Mouse (Mus musculus): ENCODE measurements around the gene Armh1.
"Not testable (repeated sequence)": the region's sequence is repeated elsewhere in the genome, so short reads cannot be mapped to it uniquely, and the experiment has no call there.

The Armh1 gene

DNA sequence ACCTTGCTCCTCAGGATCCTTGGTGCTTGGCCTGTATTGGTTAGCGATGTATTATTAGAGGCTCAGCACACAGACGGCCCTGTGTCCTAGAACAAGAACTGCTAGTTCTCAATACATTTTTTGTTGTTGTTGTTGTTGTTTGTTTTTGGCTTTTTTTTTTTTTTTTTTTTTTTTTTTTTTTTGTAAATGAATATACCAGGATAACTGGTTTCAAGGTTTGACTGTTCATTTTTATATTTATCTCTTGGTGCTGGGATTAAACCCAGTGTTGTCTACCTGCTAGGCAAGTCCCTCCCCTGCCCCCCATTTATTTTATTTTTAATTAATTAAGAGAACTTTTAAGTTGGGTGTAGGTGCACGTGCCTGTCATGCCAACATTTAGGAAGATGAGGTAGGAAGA lies 63.0 kb downstream of the Armh1 start:
- H3K36me3 ChIP-seq (ENCODE audit: control insufficient read depth, insufficient read depth, low read length, poor library complexity, severe bottlenecking), result no peaks in the 10 kb centered on the region
- DNase-seq (ENCODE audit: low read depth, low spot score), result no peak
- no peaks in the 10 kb centered on the region for H3K27me3 ChIP-seq (ENCODE audit: control insufficient read depth, insufficient read depth, low read length, poor library complexity, severe bottlenecking)

DNA sequence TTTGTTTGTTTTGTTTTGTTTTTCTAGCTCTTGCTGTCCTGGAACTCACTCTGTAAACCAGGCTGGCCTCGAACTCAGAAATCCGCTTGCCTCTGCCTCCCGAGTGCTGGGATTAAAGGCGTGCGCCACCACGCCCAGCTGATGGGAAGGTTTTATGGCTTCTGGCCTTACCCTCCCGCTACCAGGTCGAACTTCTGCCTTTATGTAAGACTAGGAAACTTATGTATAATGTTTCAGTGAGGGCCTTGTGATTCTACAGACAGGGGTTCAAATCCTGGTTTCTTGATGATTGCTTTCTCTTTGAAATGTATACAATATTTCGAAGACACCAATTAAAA lies 69.2 kb downstream of the Armh1 start:
- not testable (repeated sequence) for H3K27me3 ChIP-seq (ENCODE audit: control insufficient read depth, insufficient read depth, low read length, poor library complexity, severe bottlenecking); DNase-seq (ENCODE audit: low read depth, low spot score); H3K36me3 ChIP-seq (ENCODE audit: control insufficient read depth, insufficient read depth, low read length, poor library complexity, severe bottlenecking)

DNA sequence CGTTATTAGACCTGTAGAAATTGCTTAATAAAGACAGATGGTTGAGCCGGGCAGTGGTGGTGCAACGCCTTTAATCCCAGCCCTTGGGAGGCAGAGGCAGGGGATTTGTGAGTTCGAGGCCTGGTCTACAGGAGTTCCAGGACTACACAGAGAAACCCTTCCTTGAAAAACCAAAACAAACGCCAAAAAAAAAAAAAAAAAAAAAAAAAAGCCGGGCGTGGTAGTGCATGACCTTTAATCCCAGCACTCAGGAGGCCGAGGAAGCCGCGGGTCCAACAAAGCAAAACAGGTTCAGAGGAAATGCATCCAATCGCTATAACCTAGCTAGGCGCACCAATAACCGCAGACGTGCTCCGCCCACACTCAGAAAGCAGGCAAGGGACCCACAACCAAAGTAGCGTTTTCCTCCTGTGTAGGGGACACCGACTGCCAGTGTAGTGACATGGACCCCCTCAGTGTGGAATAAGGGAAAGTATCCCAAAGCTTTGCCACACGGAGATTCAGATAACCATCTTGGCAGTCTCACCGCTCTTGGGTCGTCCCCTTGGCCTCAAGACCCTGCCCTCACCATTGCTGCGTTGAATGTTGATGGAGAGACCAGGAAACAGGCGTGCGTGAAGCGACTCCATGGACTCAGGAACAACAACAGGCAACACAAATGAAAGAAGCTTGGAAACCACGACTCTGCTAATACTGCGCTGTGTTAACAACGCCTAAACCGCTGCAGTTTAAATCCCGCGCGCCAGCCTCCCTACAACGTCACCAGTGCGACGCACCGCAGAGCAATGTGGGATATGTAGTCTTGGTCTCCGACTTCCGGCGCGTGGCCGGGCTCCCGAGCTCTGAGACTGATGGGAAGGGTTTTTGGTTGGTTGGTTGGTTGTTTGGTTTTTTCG lies 69.8 kb downstream of the Armh1 start, which contains the start of gene Kif2c:
Gene Kif2c (minus strand): TSS at position 777 of the 896 bp plus-strand sequence.
- H3K27me3 ChIP-seq (ENCODE audit: control insufficient read depth, insufficient read depth, low read length, poor library complexity, severe bottlenecking), result no peaks in the 10 kb centered on the region
- no peaks in the 10 kb centered on the region for H3K36me3 ChIP-seq (ENCODE audit: control insufficient read depth, insufficient read depth, low read length, poor library complexity, severe bottlenecking)
- DNase-seq (ENCODE audit: low read depth, low spot score), result peak; percentile 94

DNA sequence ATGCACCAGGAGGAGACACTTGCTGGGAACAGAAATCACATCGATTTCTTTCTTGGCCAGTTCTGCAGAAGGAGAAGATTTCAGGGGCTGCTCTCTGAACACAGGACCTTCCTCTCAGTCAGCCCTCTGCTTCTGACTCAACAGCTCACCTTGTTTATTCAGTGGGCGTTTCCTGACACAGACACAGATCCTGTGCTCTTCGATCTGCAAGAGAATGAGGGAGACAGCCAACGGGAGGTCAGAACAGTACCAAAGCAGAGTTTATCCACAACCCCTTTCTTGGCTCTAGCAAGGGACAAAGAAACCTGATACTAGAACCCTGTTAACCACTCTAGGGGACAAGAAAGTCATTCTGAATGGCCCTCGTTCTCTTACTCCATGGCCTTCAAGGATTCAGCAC lies 82.0 kb downstream of the Armh1 start:
- no peaks in the 10 kb centered on the region for H3K36me3 ChIP-seq (ENCODE audit: control insufficient read depth, insufficient read depth, low read length, poor library complexity, severe bottlenecking)
- no peaks in the 10 kb centered on the region for H3K27me3 ChIP-seq (ENCODE audit: control insufficient read depth, insufficient read depth, low read length, poor library complexity, severe bottlenecking)
- DNase-seq (ENCODE audit: low read depth, low spot score), result no peak

Data from splenic B cell, adult 2 months (primary cell).